Mouse (Mus musculus) cerebellum, adult 2 months (tissue): ENCODE measurements around the gene Pex26. TPM values are rescaled to one million over a fixed set of nuclear protein-coding genes. Genes with fewer than 3 reads are reported as not detected.

Source experiments
- DNase-seq, 2 experiments: peaks; one replicate each; pipeline ENCODE4 v3.0.0; 2021
- H3K27ac ChIP-seq: fragments of 200-500 bp; 2 replicates; pipeline ENCODE4 v1.5.1; 2012; ENCODE audit warnings: low read length, control low read depth, inconsistent platforms; ENCODE audit not compliant: insufficient read depth
- H3K27me3 ChIP-seq: fragments of 200-500 bp; 2 replicates; pipeline ENCODE4 v1.6.1; 2012; ENCODE audit warnings: inconsistent platforms, mild to moderate bottlenecking, low read length, moderate library complexity; ENCODE audit not compliant: control insufficient read depth, insufficient read depth
- H3K4me1 ChIP-seq: fragments of 200-500 bp; 2 replicates; pipeline ENCODE4 v1.6.1; 2011; ENCODE audit warnings: low read length; ENCODE audit not compliant: control insufficient read depth, insufficient read depth
- H3K4me3 ChIP-seq: fragments of 200-500 bp; replicated peaks from 2 replicates; pipeline ENCODE3; 2011; ENCODE audit warnings: mild to moderate bottlenecking, low read depth, low read length, control low read depth; ENCODE audit not compliant: insufficient read depth
- CTCF ChIP-seq: fragments of 200-500 bp; IDR thresholded peaks from 2 replicates; pipeline ENCODE4 v1.5.1; 2011; ENCODE audit warnings: low read depth, mild to moderate bottlenecking, control low read depth, low read length, moderate library complexity, borderline replicate concordance; ENCODE audit not compliant: insufficient read depth
- POLR2A ChIP-seq: fragments of 200-500 bp; IDR thresholded peaks from 2 replicates; pipeline ENCODE4 v1.6.1; 2011; ENCODE audit warnings: low read length, control low read depth, borderline replicate concordance; ENCODE audit not compliant: insufficient read depth
- WGBS: fragments of 180-500 bp; shearing (Covaris S2); methylation state at CpG from one replicate; pipeline ENCODE4 v1.1.7; 2018; 5-methylcytosine and 5-hydroxymethylcytosine counted together
- polyA plus RNA-seq: library from polyadenylated mRNA; depleted of rRNA; stranded (reverse); fragments of >200 nt; gene quantifications from 2 replicates; pipeline ENCODE4 v1.2.3, GENCODE M21; 2012

The Pex26 gene
- polyA plus RNA-seq, 1 experiment, result 19.1 TPM

DNA sequence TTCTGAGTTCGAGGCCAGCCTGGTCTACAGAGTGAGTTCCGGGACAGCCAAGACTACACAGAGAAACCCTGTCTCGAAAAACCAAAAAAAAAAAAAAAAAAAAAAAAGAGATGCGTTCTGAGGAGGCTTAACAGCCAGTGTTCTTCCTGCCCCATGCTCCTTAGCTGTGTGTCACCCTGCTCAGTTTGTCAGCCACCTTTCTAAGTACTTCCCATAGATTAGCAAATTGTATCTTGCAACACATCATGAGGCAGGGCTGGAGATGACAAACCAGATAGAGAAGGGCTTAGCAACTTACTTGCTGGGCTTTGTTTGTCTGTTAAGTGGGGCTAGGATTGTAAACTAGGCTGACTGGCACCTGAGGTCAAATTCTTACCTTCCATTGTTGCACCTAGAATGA, 17.0 kb downstream of the Pex26 start:
- H3K4me3 ChIP-seq, result no peak overlapping the region
- H3K27me3 ChIP-seq, result no peaks in the 10 kb centered on the region
- DNase-seq, result no peak
- H3K4me1 ChIP-seq, result no peaks in the 10 kb centered on the region
- no peak for TF ChIP-seq POLR2A
- no peak for TF ChIP-seq CTCF
- no peak overlapping the region for H3K27ac ChIP-seq
- 75% methylated on average over 4 of the region's 4 CpGs for WGBS

DNA sequence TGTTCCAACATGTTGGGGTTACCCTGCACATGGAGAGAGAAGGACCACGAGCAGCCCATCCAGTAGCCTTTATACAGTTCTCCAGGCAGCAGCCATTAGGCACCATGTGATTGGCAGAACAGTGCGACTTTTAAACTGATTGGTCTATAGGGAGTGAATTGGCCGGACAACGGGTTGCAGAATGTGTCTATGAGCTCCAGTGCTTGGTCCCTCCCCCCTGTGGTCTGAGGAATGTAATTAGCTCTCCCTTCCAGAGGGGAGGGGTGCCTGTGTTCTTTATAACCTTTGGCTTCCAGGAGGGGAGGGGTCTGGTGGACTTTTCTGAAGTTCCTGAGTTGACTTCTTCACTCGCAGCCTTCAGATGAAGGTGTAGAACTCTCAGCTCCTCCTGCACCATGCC, 18.6 kb downstream of the Pex26 start:
- WGBS, result 71% methylated on average over 5 of the region's 5 CpGs
- no peak overlapping the region for H3K4me3 ChIP-seq
- H3K27ac ChIP-seq, result no peak overlapping the region
- no peaks in the 10 kb centered on the region for H3K4me1 ChIP-seq
- no peaks in the 10 kb centered on the region for H3K27me3 ChIP-seq
- no peak for TF ChIP-seq POLR2A
- no peak for TF ChIP-seq CTCF
- no peak for DNase-seq

- no peak for TF ChIP-seq POLR2A
- TF ChIP-seq CTCF, result no peak
- DNase-seq, result no peak
- Histone ChIP-seq H3K27ac (no peak overlapping the region), H3K4me3 (no peak overlapping the region), H3K4me1 (no peaks in the 10 kb centered on the region), H3K27me3 (no peaks in the 10 kb centered on the region)
- WGBS, result 80% methylated on average over 5 of the region's 5 CpGs
Measured at GRCm38 (mm10) chr6:121206481-121206880, 23.0 kb downstream of the Pex26 start.

- no peak for DNase-seq
- TF ChIP-seq POLR2A, result no peak
- no peak for TF ChIP-seq CTCF
- H3K4me3 ChIP-seq, result no peak overlapping the region
- no peaks in the 10 kb centered on the region for H3K27me3 ChIP-seq
- no peak overlapping the region for H3K27ac ChIP-seq
- 89% methylated on average over 2 of the region's 2 CpGs for WGBS
- no peaks in the 10 kb centered on the region for H3K4me1 ChIP-seq
Measured at GRCm38 (mm10) chr6:121209584-121209983, 26.1 kb downstream of the Pex26 start.

GRCm38 (mm10) chr6:121210149-121210925, 26.9 kb downstream of the Pex26 start, which contains the start of gene Tuba8:
Gene Tuba8, plus strand, starts transcription at chr6:121210696.
- 3% methylated on average over 30 of the region's 30 CpGs for WGBS
- H3K27ac ChIP-seq, result no peak within 1 kb of the TSS

GRCm38 (mm10) chr6:121210926-121211289, 27.4 kb downstream of the Pex26 start:
- no peak overlapping the region for H3K27ac ChIP-seq
- no peaks in the 10 kb centered on the region for H3K27me3 ChIP-seq
- WGBS, result 2% methylated on average over 12 of the region's 12 CpGs
- no peak for TF ChIP-seq POLR2A
- no peak for TF ChIP-seq CTCF
- peak overlapping the region; percentile 54 for H3K4me3 ChIP-seq
- H3K4me1 ChIP-seq, result no peaks in the 10 kb centered on the region
- DNase-seq, result no peak

More at GRCm38 (mm10) chr6:121210149-121210925, 26.9 kb downstream of the Pex26 start, which contains the start of gene Tuba8:
- Histone ChIP-seq H3K4me3 (peak within 1 kb of the TSS; percentile 54), H3K4me1 (no peaks in the 10 kb centered on the region), H3K27me3 (no peaks in the 10 kb centered on the region)
- TF ChIP-seq POLR2A (no peak), CTCF (no peak)
- DNase-seq, result peak; percentile 63 to 65

GRCm38 (mm10) chr6:121211743-121212142, 28.3 kb downstream of the Pex26 start:
- DNase-seq, result peak in 1 of 2 experiments; percentile 38
- H3K27ac ChIP-seq, result no peak overlapping the region
- peak overlapping the region; percentile 7 for H3K4me3 ChIP-seq
- H3K27me3 ChIP-seq, result no peaks in the 10 kb centered on the region
- no peaks in the 10 kb centered on the region for H3K4me1 ChIP-seq
- TF ChIP-seq CTCF, result no peak
- TF ChIP-seq POLR2A, result no peak
- WGBS, result 30% methylated on average over 5 of the region's 5 CpGs

GRCm38 (mm10) chr6:121212988-121213387, 29.5 kb downstream of the Pex26 start:
- no peaks in the 10 kb centered on the region for H3K27me3 ChIP-seq
- no peak for DNase-seq
- no peaks in the 10 kb centered on the region for H3K4me1 ChIP-seq
- no peak overlapping the region for H3K27ac ChIP-seq
- H3K4me3 ChIP-seq, result no peak overlapping the region
- TF ChIP-seq CTCF (no peak), POLR2A (no peak)
- 94% methylated on average over 4 of the region's 4 CpGs for WGBS
